Mouse (Mus musculus) urinary bladder, postnatal 36 days (tissue): ENCODE results near the gene Icam1.
A peak's percentile ranks its signal among the peaks of the same experiment; 100 is the strongest.

Experiments
- DNase-seq, 2 experiments: peaks; one replicate each; pipeline ENCODE4 v3.0.0; 2022; ENCODE audit warnings: low spot score in 2 of 2, mixed read lengths in 1 of 2

Gene Icam1

DNA sequence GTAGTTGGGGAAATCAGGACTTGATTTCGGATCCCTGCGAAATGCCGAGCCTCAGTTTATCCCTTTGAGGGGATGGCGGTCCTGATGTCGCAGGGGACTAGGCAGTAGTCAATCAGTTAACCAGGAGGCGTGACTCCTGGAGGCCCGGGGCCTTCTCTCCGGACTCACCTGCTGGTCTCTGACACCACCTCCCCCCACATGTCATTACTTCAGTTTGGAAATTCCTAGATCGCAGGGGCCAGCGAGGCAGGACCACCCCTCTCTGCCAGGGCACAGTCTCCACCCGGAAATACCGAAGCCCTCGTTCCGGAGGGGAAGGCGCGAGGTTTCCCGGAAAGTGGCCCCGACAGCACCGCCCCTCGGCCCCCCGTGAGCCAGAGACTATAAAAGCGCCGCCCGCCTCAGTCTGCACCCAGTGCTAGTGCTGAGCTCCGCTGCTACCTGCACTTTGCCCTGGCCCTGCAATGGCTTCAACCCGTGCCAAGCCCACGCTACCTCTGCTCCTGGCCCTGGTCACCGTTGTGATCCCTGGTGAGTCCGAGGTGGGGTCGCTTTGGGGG, at the start of gene Icam1:
Icam1 (plus strand) TSS at position 415 of the 560 bp plus-strand sequence.
- DNase-seq = peak in 1 of 2 experiments; percentile 76

- no peak for DNase-seq
Observed at GRCm38 (mm10) chr9:20966008-20966407, 49.8 kb upstream of the Icam1 start.

DNA sequence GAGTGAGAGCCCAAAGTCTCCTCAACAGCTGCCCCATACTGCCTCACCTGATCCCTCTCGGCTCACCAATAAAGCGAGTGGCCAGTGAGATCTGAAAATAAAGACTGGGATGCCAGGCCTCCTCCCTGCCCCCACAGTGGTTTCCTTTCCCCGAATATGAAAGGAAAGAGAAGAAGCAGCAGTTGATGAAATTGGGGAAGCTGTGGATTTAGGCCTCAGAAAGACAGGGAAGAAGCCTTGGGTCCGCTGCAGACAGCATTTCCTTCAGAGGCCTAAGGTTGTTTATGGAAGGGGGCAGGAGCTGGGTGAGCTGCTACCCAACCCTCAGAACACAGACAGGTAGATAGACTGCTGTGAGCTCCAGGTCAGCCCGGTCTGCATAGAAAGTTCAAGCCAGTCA, 49.0 kb upstream of the Icam1 start:
- DNase-seq = no peak

- no peak for DNase-seq
Observed at GRCm38 (mm10) chr9:20971751-20972140, 44.0 kb upstream of the Icam1 start.

- DNase-seq = peak; percentile 45 to 68
Observed at GRCm38 (mm10) chr9:20972141-20972992, 43.4 kb upstream of the Icam1 start.

DNA sequence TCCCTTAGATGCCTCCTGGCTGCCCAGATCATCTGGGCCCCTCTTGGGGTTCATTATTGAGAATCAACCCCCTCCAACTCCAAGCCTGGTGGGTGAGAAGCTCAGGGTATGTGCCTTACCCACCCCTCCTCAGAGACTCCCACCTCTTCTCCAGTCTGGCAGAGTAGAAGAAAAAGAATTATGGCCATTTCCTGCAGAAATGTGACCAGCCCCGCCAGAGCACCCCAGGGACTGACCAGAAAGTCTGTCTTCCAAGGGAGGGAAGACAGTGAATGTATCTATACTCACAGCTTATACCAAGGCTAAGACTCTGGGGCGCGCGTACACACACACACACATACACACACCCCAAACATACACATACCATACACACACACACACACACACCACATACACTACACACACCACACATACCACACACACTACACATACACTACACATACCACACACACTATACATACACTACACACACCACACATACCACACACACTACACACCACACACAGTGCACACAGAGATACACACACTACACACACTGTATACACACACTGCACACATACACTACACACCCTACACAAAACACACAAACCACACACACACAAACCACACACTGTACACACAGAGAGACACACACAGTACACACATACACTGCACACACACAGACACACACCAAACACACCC, 42.6 kb upstream of the Icam1 start:
- DNase-seq = no peak

- no peak for DNase-seq
Observed at GRCm38 (mm10) chr9:20973682-20974075, 42.1 kb upstream of the Icam1 start.

DNA sequence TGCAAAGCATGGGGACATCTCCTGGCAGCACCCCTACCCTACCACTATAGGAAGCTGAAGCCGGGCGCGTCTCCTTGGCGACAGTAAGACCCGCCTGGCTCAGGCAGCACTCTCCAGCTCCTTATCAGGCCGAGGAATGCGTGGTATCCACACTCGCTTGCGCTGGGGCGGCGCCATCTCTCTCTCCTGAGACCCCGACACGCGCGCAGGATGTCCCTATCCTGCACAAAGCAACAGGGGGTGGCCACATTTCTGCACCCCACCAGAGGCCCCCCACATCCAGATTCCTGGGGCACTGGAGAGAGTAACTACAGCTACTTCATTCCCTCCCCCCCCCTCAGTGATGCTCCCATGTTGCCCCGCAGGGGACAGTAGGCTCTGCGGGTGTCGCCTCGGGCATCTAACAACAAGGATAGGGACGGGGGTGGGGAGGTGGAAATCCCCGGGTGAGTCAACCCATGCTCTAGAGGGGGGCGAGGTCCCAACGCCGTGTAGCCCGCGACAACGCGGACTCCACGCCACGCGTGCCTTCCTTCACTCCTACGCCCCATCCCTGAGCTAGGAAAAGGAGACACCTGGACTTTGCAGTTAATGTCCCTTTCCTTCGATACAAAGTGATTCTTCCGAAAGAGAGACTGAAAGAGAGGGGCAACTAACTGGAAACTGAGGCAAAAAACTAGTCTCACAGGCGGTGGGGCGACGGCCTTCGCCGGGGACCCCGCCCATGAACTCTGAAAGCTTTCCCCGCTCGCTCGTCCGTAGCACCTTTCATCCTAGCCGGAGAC, 40.2 kb upstream of the Icam1 start:
- peak in 1 of 2 experiments; percentile 37 for DNase-seq

DNA sequence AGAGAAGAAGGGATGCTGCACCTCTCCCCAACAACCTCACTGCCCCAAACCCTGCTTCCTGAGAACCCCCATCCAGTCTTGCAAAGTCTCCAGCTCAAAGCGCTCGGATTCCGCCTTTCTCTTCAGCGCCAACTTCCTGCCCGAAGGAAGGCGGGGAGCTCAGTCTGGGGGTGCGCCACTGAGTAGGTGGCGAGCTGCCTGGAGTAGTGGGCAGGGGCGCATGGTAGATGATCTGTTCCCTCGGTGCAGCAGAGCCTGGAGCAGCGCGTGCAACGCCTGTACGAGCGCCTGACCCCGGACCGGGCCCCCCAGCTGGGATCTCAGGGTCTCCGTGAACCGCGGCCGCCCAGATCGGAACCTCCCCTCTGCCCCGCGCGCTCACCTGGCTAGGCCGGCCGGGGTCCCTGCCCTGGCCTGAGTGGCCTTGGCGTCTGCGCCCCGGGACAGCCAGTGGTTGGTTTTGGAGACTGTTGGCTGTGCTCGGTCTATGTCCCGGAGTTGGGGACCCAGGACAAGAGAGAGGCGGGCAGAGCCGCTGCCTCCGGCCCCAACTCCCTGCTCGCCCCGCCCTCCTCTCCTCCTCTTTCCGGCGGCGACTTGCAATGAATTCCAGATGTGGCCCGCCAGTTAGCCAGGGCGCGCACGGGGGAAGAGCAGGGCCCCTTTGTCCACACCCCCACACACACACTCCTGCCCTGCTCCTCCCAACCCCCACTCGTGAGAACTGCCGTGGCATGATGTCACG, 39.4 kb upstream of the Icam1 start, which contains the start of gene S1pr2:
S1pr2 (minus strand) TSS at position 566 of the 745 bp plus-strand sequence.
- peak; percentile 72 to 77 for DNase-seq

GRCm38 (mm10) chr9:20976961-20977689, 38.7 kb upstream of the Icam1 start:
- DNase-seq = no peak

DNA sequence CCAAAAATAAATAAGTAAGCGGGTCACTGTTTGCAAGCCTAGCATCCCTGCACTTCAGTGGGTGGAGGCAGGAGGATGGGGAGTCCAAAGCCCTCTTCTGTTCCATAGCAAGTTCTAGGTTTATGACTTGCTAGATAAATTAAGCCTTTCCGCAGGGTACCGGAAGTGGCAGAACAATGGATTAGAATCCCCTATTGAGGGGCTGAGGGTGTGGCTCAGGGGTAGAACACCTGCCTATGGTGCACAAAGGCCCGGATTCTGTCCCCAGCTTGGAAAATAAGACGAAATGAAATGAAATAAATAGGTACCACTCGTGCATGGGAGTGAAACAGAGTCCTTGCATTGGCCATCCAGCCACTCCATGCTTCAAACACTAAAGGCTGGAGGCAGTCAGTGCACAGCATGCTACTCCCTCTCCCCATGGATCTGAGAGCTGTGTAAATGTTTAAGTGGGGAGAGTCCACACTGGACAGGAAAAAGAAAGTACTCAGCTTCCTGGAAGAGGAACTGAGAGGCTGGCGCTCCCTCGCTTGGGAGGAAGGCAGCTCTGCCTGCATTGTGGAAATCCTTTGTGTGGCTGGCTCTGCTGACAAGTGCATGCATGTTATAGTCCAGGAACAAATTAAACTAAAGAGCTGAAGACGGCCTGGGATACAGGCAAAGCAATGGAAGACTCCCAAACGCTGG, 37.2 kb upstream of the Icam1 start:
- DNase-seq = no peak

GRCm38 (mm10) chr9:20979181-20979580, 36.6 kb upstream of the Icam1 start:
- no peak for DNase-seq

DNA sequence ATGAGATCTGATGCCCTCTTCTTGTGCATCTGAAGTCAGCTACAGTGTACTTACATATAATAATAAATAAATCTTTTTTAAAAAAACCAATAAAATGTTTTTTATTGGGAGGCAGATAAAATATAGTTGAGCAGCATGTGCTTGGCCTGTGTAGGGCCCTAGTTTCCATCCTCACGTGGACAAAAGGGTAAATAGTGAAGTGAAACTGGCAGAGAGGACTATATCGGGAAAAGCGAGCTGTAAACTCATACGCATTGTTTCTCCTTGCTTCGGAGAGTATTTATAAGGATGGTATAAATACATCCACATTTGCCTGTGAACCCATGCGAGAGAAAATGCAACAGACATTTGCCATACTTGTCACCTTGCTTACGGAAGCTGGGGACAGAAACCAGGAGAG, 36.0 kb upstream of the Icam1 start:
- no peak for DNase-seq

GRCm38 (mm10) chr9:20982171-20982570, 33.6 kb upstream of the Icam1 start:
- no peak for DNase-seq

GRCm38 (mm10) chr9:20983169-20983568, 32.6 kb upstream of the Icam1 start:
- no peak for DNase-seq

GRCm38 (mm10) chr9:20986952-20987686, 28.7 kb upstream of the Icam1 start:
- DNase-seq = peak in 1 of 2 experiments; percentile 42

- no peak for DNase-seq
Observed at GRCm38 (mm10) chr9:20987953-20988352, 27.8 kb upstream of the Icam1 start.

DNA sequence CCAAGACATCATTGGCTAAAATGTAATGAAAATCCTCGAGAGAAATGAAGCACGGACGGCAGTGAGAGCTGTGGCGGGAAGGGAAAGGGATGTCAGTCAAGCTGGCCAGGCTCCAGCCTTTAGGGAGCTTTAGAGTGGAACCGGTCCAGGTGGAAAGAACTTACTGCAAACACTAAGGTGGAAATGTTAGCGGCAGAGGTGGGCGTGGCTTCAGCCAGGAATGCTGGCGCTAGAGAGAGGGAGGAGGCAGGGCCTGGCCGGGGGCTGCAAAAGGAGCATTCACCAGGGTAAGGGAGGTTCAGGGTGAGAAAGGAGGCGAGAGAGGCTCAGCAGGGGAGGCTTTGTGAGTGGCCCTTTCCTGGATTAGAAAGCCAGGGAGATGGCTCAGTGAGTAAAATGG, 24.9 kb upstream of the Icam1 start:
- no peak for DNase-seq

- DNase-seq = no peak
Observed at GRCm38 (mm10) chr9:20991587-20991986, 24.2 kb upstream of the Icam1 start.
